Mouse (Mus musculus) small intestine, adult 2 months (tissue): ENCODE measurements at regions not wholly inside any gene's neighbourhood (a gene's known extent, or its start where the extent isn't known, plus 50 kb on each side); places are given as distances from the start of the nearest gene placed in this dataset.

ENCODE experiments used
- CTCF ChIP-seq: fragments of 200-500 bp; IDR thresholded peaks from 2 replicates; pipeline ENCODE4 v1.5.1; 2012; ENCODE audit warnings: low read depth, mild to moderate bottlenecking, control low read depth, inconsistent platforms, low read length, moderate library complexity, mixed read lengths; ENCODE audit not compliant: insufficient replicate concordance, insufficient read length; ENCODE audit errors: extremely low read depth
- POLR2A ChIP-seq: fragments of 200-500 bp; IDR thresholded peaks from 2 replicates; pipeline ENCODE4 v1.6.1; 2012; ENCODE audit warnings: low read depth, mild to moderate bottlenecking, control low read depth, inconsistent platforms, low read length, moderate library complexity

GRCm38 (mm10) chr13:46096416-46096815, 131.6 kb upstream of the Atxn1 start:
- TF ChIP-seq POLR2A (no peak), CTCF (no peak)
